Mouse (Mus musculus) lung, adult 2 months (tissue): Measurements from ENCODE around the gene Fam13c.

Source experiments
- CTCF ChIP-seq: fragments of 200-500 bp; IDR thresholded peaks from 2 replicates; pipeline ENCODE4 v1.5.1; 2011; ENCODE audit warnings: mild to moderate bottlenecking, low read length, control low read depth; ENCODE audit not compliant: insufficient read depth
- POLR2A ChIP-seq: fragments of 200-500 bp; IDR thresholded peaks from 2 replicates; pipeline ENCODE4 v1.6.1; 2011; ENCODE audit warnings: low read depth, mild to moderate bottlenecking, control low read depth, low read length, borderline replicate concordance; ENCODE audit errors: extremely low read depth

DNA sequence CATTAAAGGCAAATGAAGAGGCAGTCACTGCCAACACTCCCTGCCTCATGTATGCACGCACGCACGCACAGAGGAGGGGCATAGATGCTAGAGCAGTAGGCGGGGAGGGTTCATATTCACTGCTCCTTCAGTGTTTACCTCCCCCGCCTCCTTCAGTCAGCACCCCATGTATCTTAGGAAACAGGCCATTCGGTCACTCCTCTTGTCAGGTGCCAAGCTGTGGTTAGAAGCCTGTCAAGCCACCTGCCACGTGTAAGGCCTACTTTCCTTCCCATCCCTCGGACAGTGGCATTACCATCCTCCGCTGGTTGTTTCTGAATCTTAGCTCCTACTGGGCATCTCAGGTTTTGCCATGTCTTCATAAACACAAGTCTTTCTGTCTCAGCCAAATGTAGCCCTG, 99.0 kb downstream of the Fam13c start:
- no peak for TF ChIP-seq POLR2A
- TF ChIP-seq CTCF = no peak
